Mouse (Mus musculus) testis, postnatal 10 days (tissue): ENCODE results near the gene Gm26920.
"Not testable (repeated sequence)": the region's sequence is repeated elsewhere in the genome, so short reads cannot be mapped to it uniquely, and the experiment has no call there.

ENCODE experiments used
- DNase-seq: peaks from one replicate; pipeline ENCODE4 v3.0.0; 2021; ENCODE audit warnings: low spot score

Gene Gm26920

GRCm38 (mm10) chr7:30090092-30090969 lies at the start of gene Gm26920, which contains the start of gene Zfp566:
Gene Gm26920 (minus strand): TSS chr7:30090410.
Gene Zfp566 (minus strand): TSS chr7:30090527.
- DNase-seq = peak; percentile 96

- no peak for DNase-seq
These were observed 46.6 kb upstream of the Gm26920 start for GRCm38 (mm10) chr7:30136826-30137225.

GRCm38 (mm10) chr7:30132396-30132795 lies 42.2 kb upstream of the Gm26920 start:
- no peak for DNase-seq

- DNase-seq = no peak
These were observed 39.7 kb upstream of the Gm26920 start for GRCm38 (mm10) chr7:30129900-30130299.

GRCm38 (mm10) chr7:30122188-30122530 lies 31.9 kb upstream of the Gm26920 start:
- no peak for DNase-seq

- DNase-seq = peak; percentile 92
These were observed 31.3 kb upstream of the Gm26920 start, which contains the start of gene Zfp382 for GRCm38 (mm10) chr7:30121308-30122187. Gene Zfp382 (plus strand): TSS chr7:30121942.

GRCm38 (mm10) chr7:30117935-30118334 lies 27.7 kb upstream of the Gm26920 start:
- DNase-seq = not testable (repeated sequence)

- DNase-seq = no peak
These were observed 25.9 kb upstream of the Gm26920 start for GRCm38 (mm10) chr7:30116076-30116475.

GRCm38 (mm10) chr7:30099297-30099696 lies 9.1 kb upstream of the Gm26920 start:
- no peak for DNase-seq

GRCm38 (mm10) chr7:30095551-30096125 lies 5.4 kb upstream of the Gm26920 start:
- DNase-seq = no peak

GRCm38 (mm10) chr7:30094646-30095429 lies 4.6 kb upstream of the Gm26920 start, which contains the start of gene Zfp260:
Gene Zfp260 (plus strand): TSS chr7:30094777.
- peak; percentile 91 for DNase-seq

- DNase-seq = no peak
These were observed 3.8 kb upstream of the Gm26920 start for GRCm38 (mm10) chr7:30093918-30094415.

GRCm38 (mm10) chr7:30092666-30093065 lies 2.5 kb upstream of the Gm26920 start:
- no peak for DNase-seq

GRCm38 (mm10) chr7:30090970-30091585 lies 868 bp upstream of the Gm26920 start:
- no peak for DNase-seq

GRCm38 (mm10) chr7:30089405-30089804 lies 805 bp downstream of the Gm26920 start:
- no peak for DNase-seq

GRCm38 (mm10) chr7:30086524-30086923 lies 3.7 kb downstream of the Gm26920 start:
- DNase-seq = no peak

- peak; percentile 81 for DNase-seq
These were observed 17.8 kb downstream of the Gm26920 start, which contains the start of gene Zfp82 for GRCm38 (mm10) chr7:30072146-30073028. Gene Zfp82 (minus strand): TSS chr7:30072900.

- DNase-seq = no peak
These were observed 25.6 kb downstream of the Gm26920 start for GRCm38 (mm10) chr7:30064622-30065021.

GRCm38 (mm10) chr7:30062478-30062877 lies 27.7 kb downstream of the Gm26920 start:
- DNase-seq = no peak

- DNase-seq = no peak
These were observed 29.9 kb downstream of the Gm26920 start for GRCm38 (mm10) chr7:30060341-30060740.
